Mouse (Mus musculus): Measurements from ENCODE around the gene Znrf1. TPM values are rescaled to one million over a fixed set of nuclear protein-coding genes. Genes with fewer than 3 reads are reported as not detected.

The Znrf1 gene
- total and polyA plus RNA-seq, 2 experiments from 2014 or later = 96.5 to 234 TPM

DNA sequence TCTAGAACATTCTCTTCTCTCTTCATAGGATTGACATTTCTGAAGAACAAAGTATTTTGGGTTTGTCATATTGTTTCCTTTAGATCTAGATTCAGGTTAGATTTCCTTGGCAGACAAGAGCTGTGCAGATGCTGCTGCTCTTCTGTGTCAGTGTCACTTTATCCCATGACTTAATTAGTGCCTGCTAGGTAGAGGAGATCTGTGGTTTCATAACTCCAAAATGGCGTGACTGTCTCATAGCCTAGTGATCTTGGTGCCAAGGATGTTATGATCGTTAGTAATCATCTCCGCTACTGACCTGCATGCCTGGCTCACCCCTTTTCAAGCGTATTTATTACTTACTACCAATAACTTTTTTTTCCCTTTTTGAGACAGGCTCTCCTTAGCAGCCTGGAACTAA lies 34.0 kb downstream of the Znrf1 start:
- Histone ChIP-seq H3K36me3 (ENCODE audit: insufficient read depth, low read length) (no peaks in the 10 kb centered on the region), H3K4me2 (ENCODE audit: low read depth, low read length, poor library complexity, severe bottlenecking) (no peak overlapping the region), H3K9ac (replicated peaks; ENCODE audit: low read length, poor library complexity, severe bottlenecking) (no peak overlapping the region), H3K27me3 (ENCODE audit: insufficient read depth, low read length) (no peaks in the 10 kb centered on the region), H3K27ac (ENCODE audit: low read depth, low read length) (no peak overlapping the region), H3K4me3 (ENCODE audit: low read depth, low read length) (no peak overlapping the region), H3K4me1 (ENCODE audit: insufficient read depth, low read length) (peaks cover 15% of the 10 kb centered on the region; the same call in 1 of the 2 replicates), H3K9me3 (ENCODE audit: low read length) (no peaks in the 10 kb centered on the region)
- 67% methylated on average over 4 of the region's 4 CpGs for WGBS
- TF ChIP-seq CTCF (IDR thresholded peaks at IDR 0.05) = no peak
- ATAC-seq (ENCODE audit: low FRiP score) (no peak), DNase-seq (ENCODE audit: low spot score) (no peak)

DNA sequence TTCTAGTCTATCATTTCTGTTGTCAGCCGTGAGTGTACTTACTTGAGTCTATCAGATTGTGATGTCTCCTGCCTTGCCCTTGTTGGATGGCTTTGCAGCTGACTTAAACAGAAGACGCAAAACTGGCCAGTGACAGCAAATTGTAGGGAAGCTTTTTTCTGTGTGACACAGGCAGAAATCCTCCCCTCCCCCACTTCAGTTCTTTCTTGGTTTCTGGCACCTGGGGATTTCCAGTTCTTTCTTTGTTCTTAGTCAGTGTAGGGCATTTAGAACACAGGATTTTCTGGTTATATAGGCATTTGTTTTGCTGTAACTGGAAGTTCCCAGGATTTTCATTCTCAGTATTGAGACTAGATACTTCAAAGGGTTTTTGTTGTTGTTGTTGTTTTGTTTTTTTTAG lies 34.5 kb downstream of the Znrf1 start:
- Histone ChIP-seq H3K4me1 (ENCODE audit: insufficient read depth, low read length) (peaks cover 15% of the 10 kb centered on the region; the same call in 1 of the 2 replicates), H3K27me3 (ENCODE audit: insufficient read depth, low read length) (no peaks in the 10 kb centered on the region), H3K4me3 (ENCODE audit: low read depth, low read length) (no peak overlapping the region), H3K27ac (ENCODE audit: low read depth, low read length) (no peak overlapping the region), H3K9ac (replicated peaks; ENCODE audit: low read length, poor library complexity, severe bottlenecking) (no peak overlapping the region), H3K4me2 (ENCODE audit: low read depth, low read length, poor library complexity, severe bottlenecking) (no peak overlapping the region), H3K9me3 (ENCODE audit: low read length) (no peaks in the 10 kb centered on the region), H3K36me3 (ENCODE audit: insufficient read depth, low read length) (no peaks in the 10 kb centered on the region)
- TF ChIP-seq CTCF (IDR thresholded peaks at IDR 0.05) = no peak
- ATAC-seq (ENCODE audit: low FRiP score) = no peak
- no peak for DNase-seq (ENCODE audit: low spot score)
- 48% methylated on average over 2 of the region's 2 CpGs for WGBS

DNA sequence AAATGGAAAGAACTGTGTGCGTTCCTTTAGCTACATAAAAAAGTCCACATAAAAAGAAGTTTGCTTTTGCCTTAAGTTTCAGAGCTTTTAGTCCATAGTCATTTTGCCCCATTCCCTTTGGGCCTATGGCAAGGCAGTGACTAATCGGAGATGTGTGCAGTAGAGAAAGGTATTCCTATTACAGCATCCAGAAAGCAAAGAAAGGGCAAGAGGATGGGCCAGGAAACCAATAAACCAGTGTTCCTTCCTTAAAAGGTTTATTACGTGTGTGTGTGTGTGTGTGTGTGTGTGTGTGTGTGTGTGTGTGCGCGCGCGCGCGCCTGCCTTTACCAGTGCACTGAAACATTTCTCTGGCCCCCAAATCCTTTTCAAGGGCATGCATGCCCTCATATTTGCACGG lies 35.8 kb downstream of the Znrf1 start:
- Histone ChIP-seq H3K4me1 (ENCODE audit: insufficient read depth, low read length) (peaks cover 11% of the 10 kb centered on the region; the same call in 1 of the 2 replicates), H3K9me3 (ENCODE audit: low read length) (no peaks in the 10 kb centered on the region), H3K4me2 (ENCODE audit: low read depth, low read length, poor library complexity, severe bottlenecking) (no peak overlapping the region), H3K4me3 (ENCODE audit: low read depth, low read length) (no peak overlapping the region), H3K27ac (ENCODE audit: low read depth, low read length) (no peak overlapping the region), H3K36me3 (ENCODE audit: insufficient read depth, low read length) (no peaks in the 10 kb centered on the region), H3K9ac (replicated peaks; ENCODE audit: low read length, poor library complexity, severe bottlenecking) (no peak overlapping the region), H3K27me3 (ENCODE audit: insufficient read depth, low read length) (no peaks in the 10 kb centered on the region)
- TF ChIP-seq CTCF (IDR thresholded peaks at IDR 0.05) = no peak
- WGBS = 82% methylated on average over 10 of the region's 10 CpGs
- DNase-seq (ENCODE audit: low spot score) (no peak), ATAC-seq (ENCODE audit: low FRiP score) (no peak)

DNA sequence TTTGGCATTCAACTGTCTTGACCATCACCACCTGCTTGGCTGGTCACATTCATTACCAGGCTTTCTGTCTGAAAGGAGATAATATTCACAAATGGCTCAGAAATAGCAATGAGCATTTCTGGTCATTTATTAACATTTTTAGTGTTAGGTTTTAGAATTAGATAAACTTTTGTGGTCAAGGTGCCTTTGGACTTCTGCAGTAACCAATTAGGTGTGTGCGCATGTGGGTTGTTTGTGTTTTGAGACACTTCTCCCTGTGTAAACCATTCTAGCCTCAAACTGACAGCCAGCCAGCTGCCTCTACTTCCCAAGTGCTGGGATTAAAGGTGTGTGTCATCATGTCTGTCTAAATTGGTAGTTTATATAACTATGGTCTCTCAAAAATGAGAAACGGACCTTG lies 36.5 kb downstream of the Znrf1 start:
- Histone ChIP-seq H3K9me3 (ENCODE audit: low read length) (no peaks in the 10 kb centered on the region), H3K27ac (ENCODE audit: low read depth, low read length) (no peak overlapping the region), H3K4me1 (ENCODE audit: insufficient read depth, low read length) (peaks cover 9% of the 10 kb centered on the region; the same call in 1 of the 2 replicates), H3K4me3 (ENCODE audit: low read depth, low read length) (no peak overlapping the region), H3K36me3 (ENCODE audit: insufficient read depth, low read length) (no peaks in the 10 kb centered on the region), H3K9ac (replicated peaks; ENCODE audit: low read length, poor library complexity, severe bottlenecking) (no peak overlapping the region), H3K4me2 (ENCODE audit: low read depth, low read length, poor library complexity, severe bottlenecking) (no peak overlapping the region), H3K27me3 (ENCODE audit: insufficient read depth, low read length) (no peaks in the 10 kb centered on the region)
- 88% methylated on average over 2 of the region's 2 CpGs for WGBS
- DNase-seq (ENCODE audit: low spot score) (no peak), ATAC-seq (ENCODE audit: low FRiP score) (no peak)
- no peak for TF ChIP-seq CTCF (IDR thresholded peaks at IDR 0.05)

DNA sequence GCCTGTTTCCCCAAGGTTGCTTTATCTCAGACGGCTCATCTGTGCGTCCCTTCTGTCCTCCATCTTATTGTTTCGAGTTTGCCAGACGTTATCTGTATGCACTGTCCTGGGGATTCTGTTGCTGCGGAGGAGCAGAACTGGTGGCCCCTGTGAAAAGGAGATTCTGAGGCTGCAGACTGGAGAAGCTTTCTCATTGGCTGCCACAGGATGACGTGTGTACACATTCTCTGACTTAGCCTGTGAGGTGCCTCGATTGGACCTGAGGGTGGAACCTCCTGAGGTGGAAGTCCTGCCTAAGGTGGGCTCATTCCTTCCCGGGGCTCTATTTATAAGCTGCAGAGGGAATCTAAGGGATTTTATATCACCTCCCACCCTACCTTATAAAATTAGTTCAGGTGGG lies 37.7 kb downstream of the Znrf1 start:
- no peak for TF ChIP-seq CTCF (IDR thresholded peaks at IDR 0.05)
- WGBS = 27% methylated on average over 8 of the region's 8 CpGs
- no peaks in the 10 kb centered on the region for H3K4me1 ChIP-seq (ENCODE audit: insufficient read depth, low read length)
- H3K4me2 ChIP-seq (ENCODE audit: low read depth, low read length, poor library complexity, severe bottlenecking) = no peak overlapping the region
- DNase-seq (ENCODE audit: low spot score) = peak; percentile 37
- no peak overlapping the region for H3K4me3 ChIP-seq (ENCODE audit: low read depth, low read length)
- ATAC-seq (ENCODE audit: low FRiP score) = no peak
- H3K36me3 ChIP-seq (ENCODE audit: insufficient read depth, low read length) = no peaks in the 10 kb centered on the region
- H3K9me3 ChIP-seq (ENCODE audit: low read length) = no peaks in the 10 kb centered on the region
- H3K9ac ChIP-seq (replicated peaks; ENCODE audit: low read length, poor library complexity, severe bottlenecking) = no peak overlapping the region
- H3K27me3 ChIP-seq (ENCODE audit: insufficient read depth, low read length) = no peaks in the 10 kb centered on the region
- H3K27ac ChIP-seq (ENCODE audit: low read depth, low read length) = no peak overlapping the region

DNA sequence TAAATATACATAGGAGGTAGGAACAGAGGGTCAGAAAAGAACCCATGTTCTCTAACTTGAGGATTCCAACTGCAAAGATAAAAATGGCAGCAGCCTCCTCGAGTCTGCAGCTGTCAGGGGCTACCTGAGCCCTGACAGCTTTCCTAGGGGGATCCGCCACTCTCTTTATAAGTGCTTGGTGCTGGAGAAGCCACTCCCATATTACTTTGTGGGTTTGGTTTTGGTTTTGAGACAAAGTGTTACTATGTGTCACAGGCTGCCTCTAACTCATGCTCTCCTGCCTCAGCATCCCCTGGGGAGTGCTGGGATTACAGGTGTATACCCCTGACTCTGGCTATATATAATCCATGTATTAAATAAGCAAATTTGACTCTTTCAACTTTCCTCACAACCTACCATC lies 38.1 kb downstream of the Znrf1 start:
- DNase-seq (ENCODE audit: low spot score) (no peak), ATAC-seq (ENCODE audit: low FRiP score) (no peak)
- Histone ChIP-seq H3K4me3 (ENCODE audit: low read depth, low read length) (no peak overlapping the region), H3K9ac (replicated peaks; ENCODE audit: low read length, poor library complexity, severe bottlenecking) (no peak overlapping the region), H3K9me3 (ENCODE audit: low read length) (no peaks in the 10 kb centered on the region), H3K27me3 (ENCODE audit: insufficient read depth, low read length) (no peaks in the 10 kb centered on the region), H3K36me3 (ENCODE audit: insufficient read depth, low read length) (no peaks in the 10 kb centered on the region), H3K4me2 (ENCODE audit: low read depth, low read length, poor library complexity, severe bottlenecking) (no peak overlapping the region), H3K4me1 (ENCODE audit: insufficient read depth, low read length) (no peaks in the 10 kb centered on the region), H3K27ac (ENCODE audit: low read depth, low read length) (no peak overlapping the region)
- TF ChIP-seq CTCF (IDR thresholded peaks at IDR 0.05) = no peak
- WGBS = 73% methylated on average over 2 of the region's 2 CpGs
